Mouse (Mus musculus): Measurements from ENCODE around the gene Tgtp1.
"Not testable (repeated sequence)": the region's sequence is repeated elsewhere in the genome, so short reads cannot be mapped to it uniquely, and the experiment has no call there.

DNA sequence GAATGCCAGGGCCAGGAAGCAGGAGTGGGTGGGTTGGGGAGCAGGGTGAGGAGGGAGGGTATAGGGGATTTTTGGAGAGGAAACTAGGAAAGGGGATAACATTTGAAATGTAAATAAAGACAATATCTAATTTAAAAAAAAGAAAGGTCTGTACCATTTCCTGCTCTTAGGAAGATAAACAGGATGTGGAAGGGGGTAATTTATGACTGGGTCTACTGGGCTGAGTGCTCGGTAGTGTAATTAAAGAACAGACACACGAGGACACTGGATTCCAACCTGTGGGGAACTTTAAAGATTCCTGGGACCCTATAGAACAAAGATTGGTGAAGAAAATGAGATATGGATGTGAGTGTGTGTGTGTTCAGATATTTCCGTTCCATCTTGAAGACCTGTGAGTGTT lies 11.1 kb downstream of the Tgtp1 start:
- not testable (repeated sequence) for TF ChIP-seq ZNF384, POLR2A (IDR thresholded peaks at IDR 0.05; ENCODE audit: low read depth, low read length)
